13 mouse cellular contexts compared by ENCODE assay signal in the genomic region with DNA sequence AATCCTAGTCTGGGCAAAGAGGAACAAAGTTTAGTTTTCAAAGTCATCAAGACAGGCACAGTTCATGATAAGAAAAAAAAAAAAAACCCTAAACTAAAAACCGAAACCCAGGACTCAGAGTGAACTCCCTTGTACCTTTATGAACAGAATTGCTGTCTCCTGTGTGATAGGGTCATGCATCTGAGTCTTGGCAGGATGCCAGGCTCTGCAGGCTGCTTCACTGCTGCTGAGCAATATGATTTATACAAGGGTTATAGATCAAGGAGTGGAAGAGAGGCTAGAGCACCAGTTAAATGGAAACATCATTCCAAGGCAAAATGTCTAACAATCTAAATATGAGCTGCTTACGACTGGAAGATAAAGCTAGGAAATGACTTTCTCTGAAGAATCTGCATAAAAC.
DNase-seq lines count a peak whose midpoint lies in the region; ATAC-seq lines count a peak whose summit lies in the region.
"Had no signal": no experiment of that assay in that cellular context is flagged by ENCODE, and none has a peak within 500 bp of the region (broad histone marks: within the 10 kb centered on the region; RNA-seq: fewer than 3 reads in every experiment).

No protein-coding gene starts in this region.

- H3K9ac ChIP-seq in kidney, embryonic 16.5 days (replicated peaks; ENCODE audit: low read length): no peak overlapping the region
- H3K9ac ChIP-seq in midbrain, embryonic 15.5 days: no peak overlapping the region
- H3K9ac ChIP-seq: limb, embryonic 15.5 days; midbrain, embryonic 12.5 days had no signal

- H3K27ac ChIP-seq in kidney, embryonic 16.5 days (ENCODE audit: low read length): no peak overlapping the region
- no peak overlapping the region for H3K27ac ChIP-seq in midbrain, embryonic 15.5 days
- H3K27ac ChIP-seq: limb, embryonic 15.5 days; midbrain, embryonic 12.5 days had no signal

- WGBS in kidney, embryonic 16.5 days: 37% methylated on average over 2 of the region's 2 CpGs
- WGBS in midbrain, embryonic 15.5 days: 49% methylated on average over 2 of the region's 2 CpGs

- no peaks in the 10 kb centered on the region for H3K4me1 ChIP-seq in kidney, embryonic 16.5 days (ENCODE audit: insufficient read depth, low read length)
- no peaks in the 10 kb centered on the region for H3K4me1 ChIP-seq in midbrain, embryonic 15.5 days
- H3K4me1 ChIP-seq: limb, embryonic 15.5 days; midbrain, embryonic 12.5 days had no signal

- no peak overlapping the region for H3K4me2 ChIP-seq in kidney, embryonic 16.5 days (replicated peaks; ENCODE audit: low read depth, low read length)
- no peak overlapping the region for H3K4me2 ChIP-seq in midbrain, embryonic 15.5 days
- H3K4me2 ChIP-seq: limb, embryonic 15.5 days; midbrain, embryonic 12.5 days had no signal

- H3K36me3 ChIP-seq in kidney, embryonic 16.5 days (ENCODE audit: insufficient read depth, low read length): no peaks in the 10 kb centered on the region
- H3K36me3 ChIP-seq in midbrain, embryonic 15.5 days (replicated peaks): no peaks in the 10 kb centered on the region
- H3K36me3 ChIP-seq: limb, embryonic 15.5 days; midbrain, embryonic 12.5 days had no signal

- DNase-seq in cerebellum, postnatal 25 days: peak; percentile 22 to 59
- no peak for DNase-seq in cerebellum, adult 9-10 months
- peak; percentile 15 for DNase-seq in kidney, postnatal 14 days
- DNase-seq in adrenal gland, postnatal 36 days: peak; percentile 69 to 75
- no peak for DNase-seq in T-cell, adult 2 months (ENCODE audit: low spot score)
- DNase-seq: B cell, adult 2 months; gastrocnemius, postnatal 25 days; heart, postnatal 36 days had no signal

- H3K9me3 ChIP-seq in kidney, embryonic 16.5 days (ENCODE audit: low read length): no peaks in the 10 kb centered on the region
- H3K9me3 ChIP-seq in midbrain, embryonic 15.5 days: no peaks in the 10 kb centered on the region
- H3K9me3 ChIP-seq: limb, embryonic 15.5 days; midbrain, embryonic 12.5 days had no signal

- no peaks in the 10 kb centered on the region for H3K27me3 ChIP-seq in kidney, embryonic 16.5 days (ENCODE audit: insufficient read depth, low read length)
- no peaks in the 10 kb centered on the region for H3K27me3 ChIP-seq in midbrain, embryonic 15.5 days (replicated peaks)
- H3K27me3 ChIP-seq: limb, embryonic 15.5 days; midbrain, embryonic 12.5 days had no signal

- H3K4me3 ChIP-seq in kidney, embryonic 16.5 days (ENCODE audit: low read length): no peak overlapping the region
- H3K4me3 ChIP-seq in midbrain, embryonic 15.5 days: no peak overlapping the region
- H3K4me3 ChIP-seq: limb, embryonic 15.5 days; midbrain, embryonic 12.5 days had no signal

- ATAC-seq in kidney, embryonic 16.5 days (ENCODE audit: low FRiP score, low TSS enrichment): no peak
- peak; percentile 83 for ATAC-seq in midbrain, embryonic 15.5 days (replicated peaks)
- no peak for ATAC-seq in inflammation-experienced regulatory T-cells, adult 6 months

Comparison
In these comparisons a context has a peak if more than half of its experiments do, and no peak if none do; other contexts are left out.
1. DNase-seq: peak in cerebellum, postnatal 25 days (2 of 2), kidney, postnatal 14 days (single experiment) and adrenal gland, postnatal 36 days (2 of 2); none in cerebellum, adult 9-10 months (single experiment) and T-cell, adult 2 months (single experiment).